Mouse (Mus musculus) hindbrain, embryonic 16.5 days (tissue): ENCODE results near the gene Kcnk4. TPM values are rescaled to one million over a fixed set of nuclear protein-coding genes. Genes with fewer than 3 reads are reported as not detected.
"Not testable (repeated sequence)": the region's sequence is repeated elsewhere in the genome, so short reads cannot be mapped to it uniquely, and the experiment has no call there.

ENCODE experiments used
- ATAC-seq: fragments of 200-750 bp; cut with Nextera tagmentation; 2 replicates; pipeline ENCODE4 v1.8.0; 2017; ENCODE audit warnings: moderate TSS enrichment, moderate library complexity
- H3K27ac ChIP-seq: fragments of 300-500 bp; sonication (generic); 2 replicates; pipeline ENCODE4 v1.5.1; 2014; ENCODE audit warnings: low read depth, mild to moderate bottlenecking, control low read depth, low read length, moderate library complexity
- H3K27me3 ChIP-seq: fragments of 300-500 bp; sonication (generic); replicated peaks from 2 replicates; pipeline ENCODE4 v1.6.1; 2014; ENCODE audit warnings: low read length; ENCODE audit not compliant: control insufficient read depth, insufficient read depth
- H3K36me3 ChIP-seq: fragments of 300-500 bp; sonication (generic); 2 replicates; pipeline ENCODE4 v1.6.1; 2014; ENCODE audit warnings: mild to moderate bottlenecking, low read length, moderate library complexity, mixed read lengths; ENCODE audit not compliant: control insufficient read depth, insufficient read depth
- H3K4me1 ChIP-seq: fragments of 300-500 bp; sonication (generic); 2 replicates; pipeline ENCODE4 v1.6.1; 2014; ENCODE audit warnings: low read depth, low read length; ENCODE audit not compliant: control insufficient read depth, insufficient read depth
- H3K4me2 ChIP-seq: fragments of 300-500 bp; sonication (generic); 2 replicates; pipeline ENCODE4 v1.6.1; 2014; ENCODE audit warnings: mild to moderate bottlenecking, low read length, control low read depth, moderate library complexity
- H3K4me3 ChIP-seq: fragments of 300-500 bp; sonication (generic); 2 replicates; pipeline ENCODE4 v1.5.1; 2014; ENCODE audit warnings: mild to moderate bottlenecking, low read length, control low read depth, moderate library complexity
- H3K9ac ChIP-seq: fragments of 300-500 bp; sonication (generic); 2 replicates; pipeline ENCODE4 v1.6.1; 2014; ENCODE audit warnings: low read depth, mild to moderate bottlenecking, control low read depth, low read length, moderate library complexity
- H3K9me3 ChIP-seq: fragments of 300-500 bp; sonication (generic); 2 replicates; pipeline ENCODE4 v1.6.1; 2014; ENCODE audit warnings: mild to moderate bottlenecking, low read length, moderate library complexity; ENCODE audit not compliant: control insufficient read depth
- WGBS: fragments of 180-500 bp; shearing (Covaris S2); extraction: QIAGEN DNeasy Blood & Tissue Kit; methylation state at CpG from one replicate; pipeline ENCODE4 v1.1.7; 2014; 5-methylcytosine and 5-hydroxymethylcytosine counted together
- polyA plus RNA-seq: library from polyadenylated mRNA; unstranded; fragments of >200 nt; fragmentation: Nextera tagmentation; extraction: Ambion mirVana; gene quantifications from 2 replicates; pipeline ENCODE4 v1.2.1, GENCODE M21; 2015

Kcnk4 gene
- polyA plus RNA-seq, 1 experiment from 2014 or later, result 19.1 TPM

- peaks cover 24% of the 10 kb centered on the region for H3K4me1 ChIP-seq
- H3K27me3 ChIP-seq, result no peaks in the 10 kb centered on the region
- 91% methylated on average over 15 of the region's 15 CpGs for whole genome bisulfite sequencing
- peaks cover 21% of the 10 kb centered on the region for H3K36me3 ChIP-seq
- ATAC-seq, result no peak
- no peak overlapping the region for H3K27ac ChIP-seq
- H3K4me3 ChIP-seq, result no peak overlapping the region
- H3K9ac ChIP-seq, result no peak overlapping the region
- H3K4me2 ChIP-seq, result no peak overlapping the region
- H3K9me3 ChIP-seq, result no peaks in the 10 kb centered on the region
Measured at GRCm38 (mm10) chr19:6912205-6912970, 21.9 kb downstream of the Kcnk4 start.

- no peak overlapping the region for H3K27ac ChIP-seq
- H3K36me3 ChIP-seq, result peaks cover 29% of the 10 kb centered on the region
- H3K4me2 ChIP-seq, result peak overlapping the region; percentile 67
- H3K27me3 ChIP-seq, result no peaks in the 10 kb centered on the region
- no peak for ATAC-seq
- WGBS, result 79% methylated on average over 19 of the region's 19 CpGs
- peaks cover 27% of the 10 kb centered on the region for H3K4me1 ChIP-seq
- no peaks in the 10 kb centered on the region for H3K9me3 ChIP-seq
- H3K9ac ChIP-seq, result no peak overlapping the region
- peak overlapping the region; percentile 14 for H3K4me3 ChIP-seq
Measured at GRCm38 (mm10) chr19:6911101-6912074, 22.9 kb downstream of the Kcnk4 start.

GRCm38 (mm10) chr19:6910306-6910705, 24.0 kb downstream of the Kcnk4 start:
- Histone ChIP-seq H3K36me3 (peaks cover 35% of the 10 kb centered on the region), H3K4me2 (peak overlapping the region; percentile 67), H3K9ac (peak overlapping the region; percentile 88), H3K4me1 (peaks cover 27% of the 10 kb centered on the region), H3K4me3 (peak overlapping the region; percentile 74), H3K27ac (peak overlapping the region; percentile 99)
- H3K9me3 ChIP-seq, H3K27me3 ChIP-seq, ATAC-seq: not testable (repeated sequence)
- under 1% methylated on average over 26 of the region's 30 CpGs for WGBS

DNA sequence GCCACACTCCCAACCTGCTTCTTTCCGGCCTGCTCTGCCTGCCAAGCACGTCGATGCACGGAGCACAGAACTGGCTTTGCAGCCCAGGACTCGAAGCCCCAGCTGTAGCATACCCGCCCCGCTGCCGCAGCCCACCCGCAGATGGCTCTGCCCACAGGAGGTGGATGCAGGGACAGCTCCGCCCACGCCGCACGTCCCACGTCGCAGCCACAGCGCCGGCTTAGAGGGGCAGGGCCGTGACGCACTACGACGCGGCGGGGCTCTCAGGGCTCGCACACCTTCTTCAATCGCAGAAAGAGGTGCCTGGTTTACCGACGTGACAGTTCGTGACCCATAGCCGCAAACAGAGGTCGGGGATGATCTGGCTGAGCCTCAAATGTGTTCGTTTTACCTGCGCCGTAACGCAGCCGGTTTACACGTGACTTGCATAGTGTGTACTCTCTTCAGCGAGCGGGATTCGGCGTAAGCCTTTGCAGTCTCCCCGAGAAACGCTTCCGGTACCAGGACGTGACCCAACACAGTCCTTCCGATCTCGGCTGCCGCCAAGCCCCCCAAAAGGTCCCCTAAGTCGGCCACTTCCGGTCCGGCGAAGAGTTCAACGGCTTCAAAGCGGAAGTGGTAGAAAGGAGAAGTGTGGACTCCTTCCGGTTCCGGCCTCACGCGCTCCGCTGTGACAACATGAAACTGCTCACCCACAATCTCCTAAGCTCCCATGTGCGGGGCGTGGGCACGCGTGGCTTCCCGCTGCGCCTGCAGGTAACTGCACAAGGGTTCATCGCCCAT, 24.6 kb downstream of the Kcnk4 start, which contains the start of the genes Trmt112 and Prdx5:
Gene Trmt112 (plus strand): TSS at position 192 of the 783 bp plus-strand sequence.
Gene Prdx5 (minus strand): TSS at position 600 of the 783 bp plus-strand sequence.
- peak; percentile 95 for ATAC-seq
- peaks cover 40% of the 10 kb centered on the region for H3K36me3 ChIP-seq
- WGBS, result under 1% methylated on average over 62 of the region's 65 CpGs
- H3K9me3 ChIP-seq, result no peaks in the 10 kb centered on the region
- peaks cover 27% of the 10 kb centered on the region for H3K4me1 ChIP-seq
- H3K4me2 ChIP-seq, result peak within 1 kb of the TSS; percentile 67
- H3K4me3 ChIP-seq, result peak within 1 kb of the TSS; percentile 74
- peak within 1 kb of the TSS; percentile 99 for H3K27ac ChIP-seq
- H3K9ac ChIP-seq, result peak within 1 kb of the TSS; percentile 88
- H3K27me3 ChIP-seq, result no peaks in the 10 kb centered on the region

DNA sequence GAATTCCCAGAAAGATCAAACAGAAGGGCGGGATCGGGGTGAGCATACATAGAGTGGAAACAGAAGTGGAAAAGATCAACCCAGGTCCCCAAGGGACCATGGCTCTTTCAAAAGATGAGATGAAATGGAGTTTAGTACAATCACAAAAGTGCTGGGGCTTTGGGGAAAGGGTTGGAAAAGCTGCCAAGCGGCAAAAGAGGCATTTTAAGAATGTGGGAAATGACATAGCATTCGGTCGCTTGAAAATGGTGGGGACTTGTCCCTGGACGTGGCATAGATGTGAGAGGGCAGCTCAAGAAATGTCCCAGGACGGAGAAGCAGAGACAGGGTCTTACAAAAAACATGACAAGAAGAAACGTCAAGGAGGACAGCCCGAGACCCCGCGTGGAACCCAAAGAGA, 25.3 kb downstream of the Kcnk4 start:
- Histone ChIP-seq H3K9ac (peak overlapping the region; percentile 88), H3K27me3 (no peaks in the 10 kb centered on the region), H3K4me3 (peak overlapping the region; percentile 74), H3K36me3 (peaks cover 40% of the 10 kb centered on the region), H3K4me2 (peak overlapping the region; percentile 67), H3K27ac (peak overlapping the region; percentile 99), H3K4me1 (peaks cover 27% of the 10 kb centered on the region), H3K9me3 (no peaks in the 10 kb centered on the region)
- 12% methylated on average over 11 of the region's 11 CpGs for WGBS
- no peak for ATAC-seq

DNA sequence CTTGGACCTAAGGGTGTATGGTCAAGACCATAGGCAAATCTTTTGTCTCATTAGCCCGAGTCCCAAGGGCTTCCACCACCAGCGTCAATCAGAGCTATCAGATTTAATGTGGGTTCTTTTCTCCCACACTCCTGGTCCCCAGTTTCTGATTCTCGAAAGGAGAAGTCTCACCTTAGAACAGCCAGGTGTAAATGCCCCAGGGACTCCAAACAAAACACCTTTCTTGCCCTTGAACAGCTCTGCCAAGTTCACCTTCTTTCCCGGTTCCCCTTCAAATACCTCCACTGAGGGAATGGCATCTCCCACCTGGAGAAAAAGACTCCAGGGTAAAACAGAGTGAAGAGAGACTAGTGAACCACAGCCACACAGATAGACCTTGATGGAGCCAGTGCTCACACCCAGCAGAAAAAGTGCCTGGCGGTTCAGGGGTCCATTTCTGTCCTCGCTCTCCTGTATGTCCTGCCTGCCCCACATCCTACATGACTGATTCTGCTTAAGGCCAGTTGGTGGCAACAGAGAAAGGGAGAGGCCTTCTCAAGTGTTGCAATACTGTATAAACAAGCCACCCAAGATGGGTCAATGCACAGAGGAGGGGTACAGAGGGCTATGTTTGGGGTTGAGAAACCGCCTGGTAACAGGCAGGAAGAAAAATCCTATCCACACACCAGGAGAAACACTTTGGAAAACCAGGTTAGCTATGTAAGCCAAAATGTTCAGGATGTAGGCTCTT, 26.3 kb downstream of the Kcnk4 start:
- Histone ChIP-seq H3K9me3 (no peaks in the 10 kb centered on the region), H3K36me3 (peaks cover 35% of the 10 kb centered on the region), H3K9ac (peak overlapping the region; percentile 35), H3K4me1 (peaks cover 27% of the 10 kb centered on the region), H3K27me3 (no peaks in the 10 kb centered on the region), H3K4me2 (peak overlapping the region; percentile 67), H3K4me3 (peak overlapping the region; percentile 74), H3K27ac (no peak overlapping the region)
- no peak for ATAC-seq
- 86% methylated on average over 7 of the region's 7 CpGs for WGBS

GRCm38 (mm10) chr19:6907094-6907493, 27.2 kb downstream of the Kcnk4 start:
- Histone ChIP-seq H3K27me3 (no peaks in the 10 kb centered on the region), H3K9me3 (no peaks in the 10 kb centered on the region), H3K36me3 (peaks cover 27% of the 10 kb centered on the region), H3K4me1 (peaks cover 27% of the 10 kb centered on the region), H3K27ac (no peak overlapping the region), H3K9ac (no peak overlapping the region; the same call in 1 of the 2 replicates), H3K4me2 (no peak overlapping the region), H3K4me3 (no peak overlapping the region)
- WGBS, result 91% methylated on average over 8 of the region's 8 CpGs
- ATAC-seq, result no peak

- no peak overlapping the region for H3K27ac ChIP-seq
- peaks cover 19% of the 10 kb centered on the region for H3K36me3 ChIP-seq
- H3K9ac ChIP-seq, result no peak overlapping the region
- H3K4me2 ChIP-seq, result no peak overlapping the region
- H3K4me1 ChIP-seq, result peaks cover 24% of the 10 kb centered on the region
- no peak overlapping the region for H3K4me3 ChIP-seq
- 88% methylated on average over 3 of the region's 3 CpGs for WGBS
- H3K9me3 ChIP-seq, result no peaks in the 10 kb centered on the region
- no peak for ATAC-seq
- H3K27me3 ChIP-seq, result no peaks in the 10 kb centered on the region
Measured at GRCm38 (mm10) chr19:6906199-6906598, 28.1 kb downstream of the Kcnk4 start.
